Mouse (Mus musculus) stomach, embryonic 14.5 days (tissue): ENCODE measurements around the gene E130309D02Rik. TPM values are rescaled to one million over a fixed set of nuclear protein-coding genes. Genes with fewer than 3 reads are reported as not detected.
A peak's percentile ranks its signal among the peaks of the same experiment; 100 is the strongest.

Source experiments
- ATAC-seq: fragments of 200-750 bp; cut with Nextera tagmentation; 2 replicates; pipeline ENCODE4 v1.8.0; 2017; ENCODE audit warnings: low read depth, moderate TSS enrichment; ENCODE audit not compliant: insufficient number of reproducible peaks, insufficient read depth, low FRiP score
- H3K27ac ChIP-seq: fragments of 300-500 bp; sonication (generic); 2 replicates; pipeline ENCODE4 v1.5.1; 2014; ENCODE audit warnings: mild to moderate bottlenecking, low read length, moderate library complexity, mixed read lengths
- H3K27me3 ChIP-seq: fragments of 300-500 bp; sonication (generic); 2 replicates; pipeline ENCODE4 v1.6.1; 2014; ENCODE audit warnings: low read length, control low read depth, mixed read lengths; ENCODE audit not compliant: control insufficient read depth, insufficient read depth
- H3K36me3 ChIP-seq: fragments of 300-500 bp; sonication (generic); 2 replicates; pipeline ENCODE4 v1.6.1; 2014; ENCODE audit warnings: mild to moderate bottlenecking, control low read depth, low read length, moderate library complexity, mixed read lengths; ENCODE audit not compliant: control insufficient read depth, insufficient read depth
- H3K4me1 ChIP-seq: fragments of 300-500 bp; sonication (generic); 2 replicates; pipeline ENCODE4 v1.6.1; 2014; ENCODE audit warnings: low read length, control low read depth, mixed read lengths; ENCODE audit not compliant: control insufficient read depth, insufficient read depth
- H3K4me2 ChIP-seq: fragments of 300-500 bp; sonication (generic); replicated peaks from 2 replicates; pipeline ENCODE4 v1.6.1; 2014; ENCODE audit warnings: low read depth, low read length, control low read depth
- H3K4me3 ChIP-seq: fragments of 300-500 bp; sonication (generic); 2 replicates; pipeline ENCODE4 v1.5.1; 2014; ENCODE audit warnings: low read depth, low read length, control low read depth
- H3K9ac ChIP-seq: fragments of 300-500 bp; sonication (generic); replicated peaks from 2 replicates; pipeline ENCODE4 v1.6.1; 2014; ENCODE audit warnings: low read depth, mild to moderate bottlenecking, control low read depth, low read length, moderate library complexity, mixed read lengths
- H3K9me3 ChIP-seq: fragments of 300-500 bp; sonication (generic); 2 replicates; pipeline ENCODE4 v1.6.1; 2016; ENCODE audit warnings: low read depth, low read length, control low read depth; ENCODE audit not compliant: control insufficient read depth
- WGBS: fragments of 180-500 bp; shearing (Covaris S2); extraction: QIAGEN DNeasy Blood & Tissue Kit; methylation state at CpG from one replicate; pipeline ENCODE4 v1.1.7; 2014; 5-methylcytosine and 5-hydroxymethylcytosine counted together
- polyA plus RNA-seq: library from polyadenylated mRNA; unstranded; fragments of >200 nt; fragmentation: Nextera tagmentation; extraction: Ambion mirVana; gene quantifications from 2 replicates; pipeline ENCODE4 v1.2.1, GENCODE M21; 2014

The E130309D02Rik gene
- polyA plus RNA-seq, 1 experiment from 2014 or later: 26.0 TPM

GRCm38 (mm10) chr5:143299686-143300085, 15.5 kb downstream of the E130309D02Rik start:
- H3K36me3 ChIP-seq: peaks cover 25% of the 10 kb centered on the region

GRCm38 (mm10) chr5:143298391-143298790, 16.8 kb downstream of the E130309D02Rik start:
- 90% methylated on average over 7 of the region's 7 CpGs for WGBS
- peaks cover 3% of the 10 kb centered on the region; the same call in 1 of the 2 replicates for H3K4me1 ChIP-seq
- H3K9ac ChIP-seq: no peak overlapping the region
- no peaks in the 10 kb centered on the region for H3K9me3 ChIP-seq
- no peak for ATAC-seq
- 0 out of 2 replicates have a peak, but pooled peaks cover 8% of the 10 kb centered on the region for H3K27me3 ChIP-seq
- peaks cover 20% of the 10 kb centered on the region for H3K36me3 ChIP-seq
- no peak overlapping the region for H3K27ac ChIP-seq
- no peak overlapping the region for H3K4me2 ChIP-seq
- no peak overlapping the region for H3K4me3 ChIP-seq

More at GRCm38 (mm10) chr5:143299686-143300085, 15.5 kb downstream of the E130309D02Rik start:
- Histone ChIP-seq H3K27ac (no peak overlapping the region), H3K4me1 (no peaks in the 10 kb centered on the region), H3K9me3 (no peaks in the 10 kb centered on the region), H3K4me2 (no peak overlapping the region), H3K27me3 (no peaks in the 10 kb centered on the region), H3K9ac (no peak overlapping the region), H3K4me3 (no peak overlapping the region)
- ATAC-seq: no peak
- 82% methylated on average over 4 of the region's 4 CpGs for WGBS

DNA sequence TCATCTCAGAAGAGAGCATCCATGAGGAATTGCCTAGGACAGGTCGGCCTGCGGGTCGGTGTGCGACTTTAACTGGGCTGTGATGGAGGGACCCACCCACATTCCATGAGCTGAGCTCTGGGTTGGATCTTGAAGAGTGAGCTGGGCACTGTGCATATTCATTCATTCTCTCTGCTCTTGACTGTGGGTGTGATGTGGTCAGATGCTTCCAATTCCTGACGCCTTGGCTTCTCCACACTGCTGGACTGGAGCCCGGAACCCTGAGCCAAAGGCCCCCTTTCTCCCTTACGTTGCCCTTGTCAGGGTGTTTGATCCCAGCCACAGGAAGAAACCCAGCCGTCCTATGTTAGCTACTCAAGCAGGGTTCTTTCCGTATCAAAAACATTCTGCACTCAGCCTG, 17.2 kb downstream of the E130309D02Rik start:
- Histone ChIP-seq H3K4me1 (peaks cover 6% of the 10 kb centered on the region; the same call in 1 of the 2 replicates), H3K9me3 (no peaks in the 10 kb centered on the region), H3K4me2 (no peak overlapping the region), H3K36me3 (peaks cover 18% of the 10 kb centered on the region), H3K9ac (no peak overlapping the region), H3K27ac (no peak overlapping the region), H3K4me3 (no peak overlapping the region), H3K27me3 (0 out of 2 replicates have a peak, but pooled peaks cover 8% of the 10 kb centered on the region)
- 86% methylated on average over 9 of the region's 9 CpGs for WGBS
- no peak for ATAC-seq

DNA sequence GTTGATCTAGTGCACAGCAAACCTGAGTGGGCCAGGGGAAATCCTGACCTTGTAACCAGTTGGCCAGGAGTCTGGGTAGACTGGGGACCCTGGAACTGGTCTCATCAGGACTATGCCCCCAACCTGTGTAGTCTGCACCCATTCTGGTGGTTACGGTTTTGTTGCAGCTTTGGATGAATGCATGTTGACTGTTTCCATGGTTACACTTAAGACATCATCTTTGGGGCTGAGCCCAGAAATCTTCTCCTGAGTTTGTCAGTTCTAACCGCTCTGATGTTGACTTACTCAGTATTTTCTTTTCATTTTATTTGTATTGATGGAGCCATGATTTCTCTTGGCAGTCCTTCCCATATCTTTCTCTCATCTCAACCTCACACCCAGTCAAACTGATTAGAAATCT, 19.8 kb downstream of the E130309D02Rik start:
- Histone ChIP-seq H3K9me3 (no peaks in the 10 kb centered on the region), H3K36me3 (peaks cover 5% of the 10 kb centered on the region; the same call in 1 of the 2 replicates), H3K4me1 (peaks cover 6% of the 10 kb centered on the region; the same call in 1 of the 2 replicates), H3K27ac (no peak overlapping the region), H3K4me2 (no peak overlapping the region), H3K4me3 (no peak overlapping the region), H3K27me3 (peaks cover 8% of the 10 kb centered on the region; the same call in 1 of the 2 replicates), H3K9ac (no peak overlapping the region)
- 86% methylated on average over 2 of the region's 2 CpGs for WGBS
- no peak for ATAC-seq

- Histone ChIP-seq H3K9me3 (no peaks in the 10 kb centered on the region), H3K9ac (no peak overlapping the region), H3K4me1 (peaks cover 6% of the 10 kb centered on the region; the same call in 1 of the 2 replicates), H3K4me2 (no peak overlapping the region), H3K27me3 (peaks cover 8% of the 10 kb centered on the region; the same call in 1 of the 2 replicates), H3K27ac (no peak overlapping the region), H3K36me3 (peaks cover 3% of the 10 kb centered on the region; the same call in 1 of the 2 replicates), H3K4me3 (no peak overlapping the region)
- WGBS: 92% methylated on average over 3 of the region's 3 CpGs
- ATAC-seq: no peak
Measured at GRCm38 (mm10) chr5:143294862-143295261, 20.3 kb downstream of the E130309D02Rik start.

GRCm38 (mm10) chr5:143293404-143293803, 21.8 kb downstream of the E130309D02Rik start, which contains the start of gene Zfp853:
Gene Zfp853, minus strand, starts transcription at chr5:143293623.
- 7% methylated on average over 36 of the region's 38 CpGs for WGBS
- no peaks in the 10 kb centered on the region for H3K36me3 ChIP-seq
- H3K9ac ChIP-seq: peak within 1 kb of the TSS; percentile 32
- ATAC-seq: no peak
- H3K4me3 ChIP-seq: peak within 1 kb of the TSS; percentile 49
- H3K4me1 ChIP-seq: peaks cover 6% of the 10 kb centered on the region; the same call in 1 of the 2 replicates
- no peaks in the 10 kb centered on the region for H3K9me3 ChIP-seq
- H3K27me3 ChIP-seq: peaks cover 22% of the 10 kb centered on the region
- H3K27ac ChIP-seq: no peak within 1 kb of the TSS
- peak within 1 kb of the TSS; percentile 90 for H3K4me2 ChIP-seq

GRCm38 (mm10) chr5:143292879-143293278, 22.3 kb downstream of the E130309D02Rik start:
- H3K9me3 ChIP-seq: no peaks in the 10 kb centered on the region
- peak overlapping the region; percentile 32 for H3K9ac ChIP-seq
- peak overlapping the region; percentile 90 for H3K4me2 ChIP-seq
- no peak for ATAC-seq
- H3K36me3 ChIP-seq: no peaks in the 10 kb centered on the region
- H3K27ac ChIP-seq: no peak overlapping the region
- peak overlapping the region; percentile 49 for H3K4me3 ChIP-seq
- H3K27me3 ChIP-seq: peaks cover 27% of the 10 kb centered on the region
- WGBS: 2% methylated on average over 19 of the region's 19 CpGs
- H3K4me1 ChIP-seq: peaks cover 9% of the 10 kb centered on the region; the same call in 1 of the 2 replicates

- H3K4me1 ChIP-seq: peaks cover 12% of the 10 kb centered on the region; the same call in 1 of the 2 replicates
- no peaks in the 10 kb centered on the region for H3K9me3 ChIP-seq
- H3K9ac ChIP-seq: no peak overlapping the region
- H3K4me2 ChIP-seq: no peak overlapping the region
- H3K36me3 ChIP-seq: no peaks in the 10 kb centered on the region
- H3K4me3 ChIP-seq: no peak overlapping the region
- H3K27me3 ChIP-seq: peaks cover 34% of the 10 kb centered on the region
- H3K27ac ChIP-seq: no peak overlapping the region
- no peak for ATAC-seq
- WGBS: 77% methylated on average over 9 of the region's 9 CpGs
Measured at GRCm38 (mm10) chr5:143289299-143289698, 25.9 kb downstream of the E130309D02Rik start.
